Mouse (Mus musculus) liver (tissue): ENCODE results near the gene Mrap.

Experiments
- DNase-seq: peaks from one replicate; pipeline ENCODE4 v3.0.0-alpha.2; 2020; ENCODE audit warnings: mixed read lengths

Mrap gene

GRCm38 (mm10) chr16:90738092-90738956, at the start of gene Mrap:
Gene Mrap (plus strand): TSS chr16:90738207.
- DNase-seq: peak; percentile 86

GRCm38 (mm10) chr16:90692704-90693385, 45.2 kb upstream of the Mrap start:
- no peak for DNase-seq

GRCm38 (mm10) chr16:90693625-90694024, 44.4 kb upstream of the Mrap start:
- DNase-seq: no peak

GRCm38 (mm10) chr16:90694719-90695118, 43.3 kb upstream of the Mrap start:
- DNase-seq: peak; percentile 77

- DNase-seq: no peak
These were observed 42.9 kb upstream of the Mrap start for GRCm38 (mm10) chr16:90695121-90695520.

- no peak for DNase-seq
These were observed 41.7 kb upstream of the Mrap start for GRCm38 (mm10) chr16:90696306-90696705.

- DNase-seq: no peak
These were observed 38.6 kb upstream of the Mrap start for GRCm38 (mm10) chr16:90699390-90699789.

GRCm38 (mm10) chr16:90701541-90701940, 36.5 kb upstream of the Mrap start:
- DNase-seq: no peak

- no peak for DNase-seq
These were observed 34.4 kb upstream of the Mrap start for GRCm38 (mm10) chr16:90703646-90704045.

- no peak for DNase-seq
These were observed 33.7 kb upstream of the Mrap start for GRCm38 (mm10) chr16:90704161-90704825.

GRCm38 (mm10) chr16:90706279-90706678, 31.7 kb upstream of the Mrap start:
- DNase-seq: no peak

- no peak for DNase-seq
These were observed 28.2 kb upstream of the Mrap start for GRCm38 (mm10) chr16:90709711-90710289.

- DNase-seq: no peak
These were observed 27.7 kb upstream of the Mrap start for GRCm38 (mm10) chr16:90710313-90710712.

- peak; percentile 48 for DNase-seq
These were observed 14.0 kb upstream of the Mrap start for GRCm38 (mm10) chr16:90724051-90724450.

- DNase-seq: peak; percentile 54
These were observed 11.3 kb upstream of the Mrap start for GRCm38 (mm10) chr16:90726600-90727227.

- DNase-seq: peak; percentile 99
These were observed 10.5 kb upstream of the Mrap start, which contains the start of gene Mis18a for GRCm38 (mm10) chr16:90727233-90728115. Gene Mis18a (minus strand): TSS chr16:90727404.

- DNase-seq: no peak
These were observed 2.4 kb upstream of the Mrap start for GRCm38 (mm10) chr16:90735611-90736010.

GRCm38 (mm10) chr16:90736672-90737270, 1.2 kb upstream of the Mrap start:
- no peak for DNase-seq

- DNase-seq: no peak
These were observed 9.1 kb downstream of the Mrap start for GRCm38 (mm10) chr16:90747143-90747542.

GRCm38 (mm10) chr16:90748169-90748568, 10.2 kb downstream of the Mrap start:
- no peak for DNase-seq

GRCm38 (mm10) chr16:90753386-90753941, 15.5 kb downstream of the Mrap start:
- DNase-seq: no peak
